Mouse (Mus musculus): ENCODE results near the gene Lekr1. TPM values are rescaled to one million over a fixed set of nuclear protein-coding genes. Genes with fewer than 3 reads are reported as not detected.

The Lekr1 gene
- polyA plus RNA-seq, 1 experiment from 2014 or later, result 9.2 TPM

DNA sequence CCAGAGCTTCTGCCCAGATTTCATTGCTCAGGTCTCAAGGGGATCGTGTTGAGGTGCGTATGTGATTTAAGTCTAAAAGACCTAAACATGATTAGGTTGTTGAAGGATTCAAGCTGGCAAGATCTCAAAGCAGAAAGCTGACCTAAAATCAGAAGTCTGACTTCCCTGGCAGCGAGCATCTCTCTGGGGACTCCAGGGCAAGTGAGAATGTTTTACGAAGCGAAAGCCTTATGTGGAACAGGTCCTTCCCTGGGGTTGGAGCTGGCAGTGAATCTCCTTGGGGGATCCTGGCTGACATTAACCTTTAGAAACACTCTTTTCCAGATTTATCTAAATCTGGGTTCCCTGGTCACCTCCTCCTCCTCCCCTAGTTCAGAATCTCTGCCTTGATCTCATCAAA lies 187.7 kb downstream of the Lekr1 start:
- peaks cover 5 to 11% of the 10 kb centered on the region in 2 experiments for H3K4me1 ChIP-seq (ENCODE audit: control insufficient read depth in 2 of 2, insufficient read depth in 2 of 2, low read length in 2 of 2)
- no peak overlapping the region for H3K4me2 ChIP-seq (ENCODE audit: low read length)
- H3K4me3 ChIP-seq (ENCODE audit: control insufficient read depth in 1 of 2, insufficient read depth in 1 of 2, low read depth in 1 of 2, low read length in 2 of 2), result no peak overlapping the region
- no peaks in the 10 kb centered on the region for H3K9me3 ChIP-seq (ENCODE audit: control insufficient read depth, low read length)
- no peak for ATAC-seq (ENCODE audit: insufficient number of reproducible peaks, insufficient read depth, low FRiP score, low read depth)
- H3K27ac ChIP-seq (replicated peaks in 1 of 2; ENCODE audit: control insufficient read depth in 1 of 2, insufficient read depth in 1 of 2, low read depth in 2 of 2, low read length in 2 of 2), result no peak overlapping the region
- H3K36me3 ChIP-seq (ENCODE audit: control insufficient read depth, insufficient read depth, low read length), result no peaks in the 10 kb centered on the region
- no peaks in the 10 kb centered on the region for H3K27me3 ChIP-seq (ENCODE audit: control insufficient read depth, insufficient read depth, low read length)
- WGBS, result 77% methylated on average over 5 of the region's 5 CpGs
- H3K9ac ChIP-seq (ENCODE audit: low read length), result no peak overlapping the region

DNA sequence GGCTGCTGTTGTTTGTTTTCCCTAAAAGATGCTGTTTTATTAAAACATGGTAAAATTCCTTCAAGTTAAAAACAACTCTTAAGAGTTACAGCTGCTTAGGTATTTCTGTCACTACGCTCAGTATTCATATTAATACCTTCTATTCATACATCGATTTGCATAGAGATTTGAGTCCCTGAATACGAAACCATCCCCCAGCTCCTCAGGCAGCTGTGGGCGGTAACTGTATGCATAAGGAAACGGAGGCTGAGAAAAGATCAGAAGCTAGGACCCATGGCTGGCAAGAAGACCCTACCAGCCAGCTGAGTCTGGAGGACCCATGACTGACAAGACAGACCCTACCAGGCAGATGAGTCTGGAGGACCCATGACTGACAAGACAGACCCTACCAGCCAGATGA lies 189.5 kb downstream of the Lekr1 start:
- no peak overlapping the region for H3K4me2 ChIP-seq (ENCODE audit: low read length)
- 89% methylated on average over 5 of the region's 5 CpGs for WGBS
- H3K27me3 ChIP-seq (ENCODE audit: control insufficient read depth, insufficient read depth, low read length), result no peaks in the 10 kb centered on the region

DNA sequence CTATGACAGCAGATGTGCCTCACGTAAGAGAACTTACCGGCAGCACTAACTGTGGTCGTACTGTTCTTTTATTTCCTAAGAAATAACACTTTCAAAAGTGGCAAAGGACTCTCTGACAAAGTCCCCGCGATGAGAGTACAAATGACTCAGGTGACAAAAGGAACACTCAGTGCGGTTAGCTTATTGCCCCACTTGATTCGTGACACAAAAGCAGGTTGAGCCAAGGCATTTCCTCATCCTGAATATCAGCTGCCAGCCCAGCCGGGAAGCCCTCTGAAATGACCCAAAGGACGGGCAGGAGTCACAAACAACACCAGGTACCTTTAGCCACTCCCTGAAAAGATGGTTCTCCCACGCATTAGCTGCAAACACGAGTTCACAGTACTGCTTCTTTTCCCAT lies 192.1 kb downstream of the Lekr1 start:
- H3K27ac ChIP-seq (replicated peaks in 1 of 2; ENCODE audit: control insufficient read depth in 1 of 2, insufficient read depth in 1 of 2, low read depth in 2 of 2, low read length in 2 of 2), result no peak overlapping the region
- no peak overlapping the region for H3K9ac ChIP-seq (ENCODE audit: low read length)
- H3K36me3 ChIP-seq (ENCODE audit: control insufficient read depth, insufficient read depth, low read length), result no peaks in the 10 kb centered on the region
- peaks cover 26 to 41% of the 10 kb centered on the region in 2 experiments for H3K4me1 ChIP-seq (ENCODE audit: control insufficient read depth in 2 of 2, insufficient read depth in 2 of 2, low read length in 2 of 2)
- no peaks in the 10 kb centered on the region for H3K9me3 ChIP-seq (ENCODE audit: control insufficient read depth, low read length)
- ATAC-seq (ENCODE audit: insufficient number of reproducible peaks, insufficient read depth, low FRiP score, low read depth), result no peak
- WGBS, result 55% methylated on average over 11 of the region's 11 CpGs
- H3K4me3 ChIP-seq (ENCODE audit: control insufficient read depth in 1 of 2, insufficient read depth in 1 of 2, low read depth in 1 of 2, low read length in 2 of 2), result no peak overlapping the region
- no peak overlapping the region for H3K4me2 ChIP-seq (ENCODE audit: low read length)
- H3K27me3 ChIP-seq (ENCODE audit: control insufficient read depth, insufficient read depth, low read length), result no peaks in the 10 kb centered on the region

More for the DNA sequence above, 189.5 kb downstream of the Lekr1 start:
- no peak overlapping the region for H3K4me3 ChIP-seq (ENCODE audit: control insufficient read depth in 1 of 2, insufficient read depth in 1 of 2, low read depth in 1 of 2, low read length in 2 of 2)
- H3K27ac ChIP-seq (replicated peaks in 1 of 2; ENCODE audit: control insufficient read depth in 1 of 2, insufficient read depth in 1 of 2, low read depth in 2 of 2, low read length in 2 of 2), result no peak overlapping the region
- no peaks in the 10 kb centered on the region for H3K9me3 ChIP-seq (ENCODE audit: control insufficient read depth, low read length)
- H3K4me1 ChIP-seq (ENCODE audit: control insufficient read depth in 2 of 2, insufficient read depth in 2 of 2, low read length in 2 of 2), result peaks cover 15 to 21% of the 10 kb centered on the region in 2 experiments
- H3K9ac ChIP-seq (ENCODE audit: low read length), result no peak overlapping the region
- H3K36me3 ChIP-seq (ENCODE audit: control insufficient read depth, insufficient read depth, low read length), result no peaks in the 10 kb centered on the region
- no peak for ATAC-seq (ENCODE audit: insufficient number of reproducible peaks, insufficient read depth, low FRiP score, low read depth)

DNA sequence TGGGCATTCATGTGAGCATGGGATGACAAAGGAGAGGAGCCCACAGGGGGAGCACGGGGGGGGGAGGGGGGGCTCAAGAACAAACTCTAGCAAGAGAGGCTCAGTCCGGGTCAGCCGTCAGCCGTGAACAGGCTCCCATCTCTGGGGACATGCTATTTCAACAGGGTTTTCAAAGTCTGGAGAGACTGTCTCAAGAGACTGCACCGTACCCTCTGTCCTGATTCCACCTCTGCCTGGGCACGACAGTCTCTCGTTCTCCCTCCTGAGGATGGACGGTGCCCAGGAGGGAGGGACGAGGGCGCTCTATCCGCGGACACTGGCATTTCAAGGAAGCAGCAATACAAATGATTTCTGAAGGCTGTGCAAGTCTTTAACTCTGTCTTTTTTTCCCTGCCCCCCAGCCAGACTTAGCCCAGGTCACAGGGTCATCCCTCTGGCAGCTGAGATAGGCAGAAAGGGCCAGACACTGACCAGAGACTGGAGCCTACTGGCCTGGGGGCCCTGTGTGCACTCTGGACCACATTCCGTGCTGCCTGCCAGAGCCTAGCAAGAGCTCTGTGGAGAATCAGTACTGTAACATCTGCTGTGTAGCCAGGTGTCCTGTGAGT lies 192.8 kb downstream of the Lekr1 start:
- no peak overlapping the region for H3K27ac ChIP-seq (replicated peaks in 1 of 2; ENCODE audit: control insufficient read depth in 1 of 2, insufficient read depth in 1 of 2, low read depth in 2 of 2, low read length in 2 of 2)
- no peak overlapping the region for H3K4me3 ChIP-seq (ENCODE audit: control insufficient read depth in 1 of 2, insufficient read depth in 1 of 2, low read depth in 1 of 2, low read length in 2 of 2)
- no peaks in the 10 kb centered on the region for H3K36me3 ChIP-seq (ENCODE audit: control insufficient read depth, insufficient read depth, low read length)
- H3K4me1 ChIP-seq (ENCODE audit: control insufficient read depth in 2 of 2, insufficient read depth in 2 of 2, low read length in 2 of 2), result peaks cover 32 to 47% of the 10 kb centered on the region in 2 experiments
- no peak for ATAC-seq (ENCODE audit: insufficient number of reproducible peaks, insufficient read depth, low FRiP score, low read depth)
- 13% methylated on average over 13 of the region's 13 CpGs for WGBS
- no peaks in the 10 kb centered on the region for H3K27me3 ChIP-seq (ENCODE audit: control insufficient read depth, insufficient read depth, low read length)
- H3K4me2 ChIP-seq (ENCODE audit: low read length), result peak overlapping the region; percentile 44
- H3K9me3 ChIP-seq (ENCODE audit: control insufficient read depth, low read length), result no peaks in the 10 kb centered on the region
- H3K9ac ChIP-seq (ENCODE audit: low read length), result peak overlapping the region; percentile 38; the same call in 1 of the 2 replicates

DNA sequence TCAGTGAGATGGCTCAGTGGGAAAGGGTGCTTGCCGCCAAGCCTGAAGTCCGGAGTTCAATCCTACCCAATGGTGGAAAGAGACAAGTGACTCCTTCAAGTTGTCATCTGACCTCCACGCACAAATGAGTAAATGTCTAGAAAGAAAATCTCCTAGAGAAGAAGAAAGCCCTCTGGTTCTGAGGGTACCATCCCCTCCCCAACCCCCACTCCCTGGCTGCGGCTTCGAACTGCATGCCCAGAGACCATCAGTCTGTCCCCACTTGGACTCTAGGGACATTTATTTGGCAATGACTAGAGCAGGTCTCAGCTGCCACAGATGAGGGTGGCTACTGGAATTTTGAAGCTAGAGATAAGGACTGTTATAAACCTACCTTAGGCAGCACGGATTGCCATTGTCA lies 193.7 kb downstream of the Lekr1 start:
- Histone ChIP-seq H3K36me3 (ENCODE audit: control insufficient read depth, insufficient read depth, low read length) (no peaks in the 10 kb centered on the region), H3K27ac (replicated peaks in 1 of 2; ENCODE audit: control insufficient read depth in 1 of 2, insufficient read depth in 1 of 2, low read depth in 2 of 2, low read length in 2 of 2) (no peak overlapping the region), H3K4me3 (ENCODE audit: control insufficient read depth in 1 of 2, insufficient read depth in 1 of 2, low read depth in 1 of 2, low read length in 2 of 2) (no peak overlapping the region), H3K27me3 (ENCODE audit: control insufficient read depth, insufficient read depth, low read length) (no peaks in the 10 kb centered on the region), H3K4me2 (ENCODE audit: low read length) (no peak overlapping the region), H3K4me1 (ENCODE audit: control insufficient read depth in 2 of 2, insufficient read depth in 2 of 2, low read length in 2 of 2) (peaks cover 36 to 51% of the 10 kb centered on the region in 2 experiments), H3K9me3 (ENCODE audit: control insufficient read depth, low read length) (no peaks in the 10 kb centered on the region), H3K9ac (ENCODE audit: low read length) (no peak overlapping the region)
- no peak for ATAC-seq (ENCODE audit: insufficient number of reproducible peaks, insufficient read depth, low FRiP score, low read depth)
- WGBS, result 77% methylated on average over 6 of the region's 6 CpGs

DNA sequence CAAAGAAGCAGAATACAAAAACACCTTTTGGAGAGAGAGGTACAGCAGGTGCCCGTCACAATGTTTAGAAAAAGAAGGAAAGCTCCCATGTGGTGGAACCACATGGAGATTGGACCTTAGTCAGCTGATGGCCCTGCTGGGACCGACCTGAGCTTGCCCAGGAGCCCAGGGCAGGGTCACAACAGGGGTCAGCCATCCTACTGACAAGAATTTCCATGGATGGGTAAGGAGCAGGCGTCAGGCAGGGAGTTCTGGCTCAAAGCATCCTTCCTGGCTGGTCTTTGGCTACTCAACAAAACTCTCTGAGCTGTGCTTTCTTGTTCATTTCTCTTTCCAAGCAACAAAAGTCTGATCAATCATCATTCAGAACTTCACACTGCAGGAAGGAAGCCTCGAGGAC lies 194.9 kb downstream of the Lekr1 start:
- no peak overlapping the region for H3K4me3 ChIP-seq (ENCODE audit: control insufficient read depth in 1 of 2, insufficient read depth in 1 of 2, low read depth in 1 of 2, low read length in 2 of 2)
- no peak overlapping the region for H3K9ac ChIP-seq (ENCODE audit: low read length)
- WGBS, result 45% methylated on average over 4 of the region's 4 CpGs
- no peak overlapping the region for H3K27ac ChIP-seq (replicated peaks in 1 of 2; ENCODE audit: control insufficient read depth in 1 of 2, insufficient read depth in 1 of 2, low read depth in 2 of 2, low read length in 2 of 2)
- H3K27me3 ChIP-seq (ENCODE audit: control insufficient read depth, insufficient read depth, low read length), result no peaks in the 10 kb centered on the region
- no peak for ATAC-seq (ENCODE audit: insufficient number of reproducible peaks, insufficient read depth, low FRiP score, low read depth)
- peaks cover 36 to 51% of the 10 kb centered on the region in 2 experiments for H3K4me1 ChIP-seq (ENCODE audit: control insufficient read depth in 2 of 2, insufficient read depth in 2 of 2, low read length in 2 of 2)
- no peaks in the 10 kb centered on the region for H3K9me3 ChIP-seq (ENCODE audit: control insufficient read depth, low read length)
- no peak overlapping the region for H3K4me2 ChIP-seq (ENCODE audit: low read length)
- no peaks in the 10 kb centered on the region for H3K36me3 ChIP-seq (ENCODE audit: control insufficient read depth, insufficient read depth, low read length)

DNA sequence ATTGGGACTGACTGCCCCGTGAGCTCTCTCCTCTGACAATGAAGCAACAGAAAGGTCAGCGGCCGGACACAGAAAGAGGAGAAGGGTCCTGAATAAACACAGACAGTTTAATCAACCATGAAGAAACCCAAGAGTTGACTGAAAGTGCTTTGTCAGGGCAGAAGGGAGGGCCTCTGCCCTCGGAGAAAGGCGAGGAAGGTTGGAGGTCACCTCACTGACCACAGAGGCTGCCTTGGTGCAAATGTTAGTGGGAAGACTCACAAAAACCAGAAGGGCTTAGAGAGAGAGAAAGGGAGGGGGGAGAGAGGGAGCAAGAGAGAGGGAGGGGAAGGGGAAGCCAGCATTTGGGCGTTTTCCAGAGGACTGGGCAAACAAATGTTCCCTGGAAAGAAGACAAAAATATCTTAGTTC lies 195.4 kb downstream of the Lekr1 start:
- H3K9ac ChIP-seq (ENCODE audit: low read length), result peak overlapping the region; percentile 25; the same call in 1 of the 2 replicates
- 0 out of 4 replicates have a peak overlapping the region, but pooled peaks of 1 of the 2 experiments have one; percentile 8 for H3K27ac ChIP-seq (replicated peaks in 1 of 2; ENCODE audit: control insufficient read depth in 1 of 2, insufficient read depth in 1 of 2, low read depth in 2 of 2, low read length in 2 of 2)
- H3K36me3 ChIP-seq (ENCODE audit: control insufficient read depth, insufficient read depth, low read length), result no peaks in the 10 kb centered on the region
- 24% methylated on average over 6 of the region's 6 CpGs for WGBS
- ATAC-seq (ENCODE audit: insufficient number of reproducible peaks, insufficient read depth, low FRiP score, low read depth), result no peak
- peaks cover 36 to 51% of the 10 kb centered on the region in 2 experiments for H3K4me1 ChIP-seq (ENCODE audit: control insufficient read depth in 2 of 2, insufficient read depth in 2 of 2, low read length in 2 of 2)
- no peaks in the 10 kb centered on the region for H3K9me3 ChIP-seq (ENCODE audit: control insufficient read depth, low read length)
- H3K4me3 ChIP-seq (ENCODE audit: control insufficient read depth in 1 of 2, insufficient read depth in 1 of 2, low read depth in 1 of 2, low read length in 2 of 2), result no peak overlapping the region
- H3K27me3 ChIP-seq (ENCODE audit: control insufficient read depth, insufficient read depth, low read length), result no peaks in the 10 kb centered on the region
- H3K4me2 ChIP-seq (ENCODE audit: low read length), result no peak overlapping the region

DNA sequence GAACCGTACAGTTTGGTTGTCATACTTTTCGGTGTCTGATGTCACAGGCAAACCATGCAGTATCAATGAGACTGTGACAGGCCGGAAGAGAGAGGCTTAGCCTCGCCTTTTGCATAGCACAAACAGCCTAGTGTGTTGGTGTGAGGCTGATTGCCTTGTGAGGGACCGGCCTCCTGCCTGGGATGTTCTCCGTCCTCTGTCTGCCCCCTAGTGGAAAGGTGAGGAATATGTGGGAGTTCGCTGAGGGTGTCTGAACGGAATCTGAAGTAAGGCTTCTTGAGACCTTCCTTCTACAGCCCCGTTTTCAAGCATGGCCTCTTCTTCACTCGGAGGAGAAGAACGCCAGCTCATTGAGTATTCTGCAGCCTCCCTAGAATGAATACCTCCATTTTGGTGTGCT lies 197.3 kb downstream of the Lekr1 start:
- ATAC-seq (ENCODE audit: insufficient number of reproducible peaks, insufficient read depth, low FRiP score, low read depth), result peak; percentile 72
- Histone ChIP-seq H3K4me3 (ENCODE audit: control insufficient read depth in 1 of 2, insufficient read depth in 1 of 2, low read depth in 1 of 2, low read length in 2 of 2) (peak overlapping the region; percentile 7 to 25), H3K4me1 (ENCODE audit: control insufficient read depth in 2 of 2, insufficient read depth in 2 of 2, low read length in 2 of 2) (peaks cover 34 to 45% of the 10 kb centered on the region in 2 experiments), H3K27me3 (ENCODE audit: control insufficient read depth, insufficient read depth, low read length) (no peaks in the 10 kb centered on the region), H3K36me3 (ENCODE audit: control insufficient read depth, insufficient read depth, low read length) (no peaks in the 10 kb centered on the region), H3K4me2 (ENCODE audit: low read length) (peak overlapping the region; percentile 59), H3K9ac (ENCODE audit: low read length) (peak overlapping the region; percentile 60), H3K9me3 (ENCODE audit: control insufficient read depth, low read length) (no peaks in the 10 kb centered on the region), H3K27ac (replicated peaks in 1 of 2; ENCODE audit: control insufficient read depth in 1 of 2, insufficient read depth in 1 of 2, low read depth in 2 of 2, low read length in 2 of 2) (0 out of 4 replicates have a peak overlapping the region, but pooled peaks of 1 of the 2 experiments have one; percentile 2)
- under 1% methylated on average over 11 of the region's 11 CpGs for WGBS

Measured in heart, embryonic 14.5 days (tissue).